Mouse (Mus musculus) limb, embryonic 12.5 days (tissue): ENCODE data around the gene Pip4k2a. TPM values are rescaled to one million over a fixed set of nuclear protein-coding genes. Genes with fewer than 3 reads are reported as not detected.

Source experiments
- ATAC-seq: fragments of 200-750 bp; cut with Nextera tagmentation; 2 replicates; pipeline ENCODE4 v1.8.0; 2017; ENCODE audit warnings: low read depth, moderate TSS enrichment; ENCODE audit not compliant: insufficient number of reproducible peaks, insufficient read depth, low FRiP score, low TSS enrichment
- H3K27ac ChIP-seq: fragments of 300-500 bp; sonication (generic); 2 replicates; pipeline ENCODE4 v1.5.1; 2016; ENCODE audit warnings: mild to moderate bottlenecking, moderate library complexity
- H3K27me3 ChIP-seq: fragments of 300-500 bp; sonication (generic); 2 replicates; pipeline ENCODE4 v1.6.1; 2016; ENCODE audit warnings: mild to moderate bottlenecking, moderate library complexity
- H3K36me3 ChIP-seq: fragments of 300-500 bp; sonication (generic); 2 replicates; pipeline ENCODE4 v1.6.1; 2016; ENCODE audit warnings: mild to moderate bottlenecking, moderate library complexity
- H3K4me1 ChIP-seq: fragments of 300-500 bp; sonication (generic); replicated peaks from 2 replicates; pipeline ENCODE4 v1.6.1; 2016
- H3K4me2 ChIP-seq: fragments of 300-500 bp; sonication (generic); 2 replicates; pipeline ENCODE4 v1.6.1; 2016; ENCODE audit warnings: mild to moderate bottlenecking, moderate library complexity
- H3K4me3 ChIP-seq: fragments of 300-500 bp; sonication (generic); replicated peaks from 2 replicates; pipeline ENCODE4 v1.5.1; 2016; ENCODE audit warnings: mild to moderate bottlenecking
- H3K9ac ChIP-seq: fragments of 300-500 bp; sonication (generic); replicated peaks from 2 replicates; pipeline ENCODE4 v1.6.1; 2016; ENCODE audit warnings: mild to moderate bottlenecking, moderate library complexity
- H3K9me3 ChIP-seq: fragments of 300-500 bp; sonication (generic); 2 replicates; pipeline ENCODE4 v1.6.1; 2016; ENCODE audit warnings: mild to moderate bottlenecking, moderate library complexity
- whole genome bisulfite sequencing: fragments of 180-500 bp; shearing (Covaris S2); methylation state at CpG from one replicate; pipeline ENCODE4 v1.1.7; 2016; 5-methylcytosine and 5-hydroxymethylcytosine counted together
- polyA plus RNA-seq: library from polyadenylated mRNA; unstranded; fragments of >200 nt; fragmentation: Nextera tagmentation; extraction: Ambion mirVana; gene quantifications from 2 replicates; pipeline ENCODE4 v1.2.1, GENCODE M21; 2016

Gene Pip4k2a
- polyA plus RNA-seq, 1 experiment from 2014 or later = 9.9 TPM

- Histone ChIP-seq H3K4me3 (no peak overlapping the region), H3K27me3 (no peaks in the 10 kb centered on the region; the same call in 1 of the 2 replicates), H3K9me3 (no peaks in the 10 kb centered on the region), H3K4me1 (peaks cover 15% of the 10 kb centered on the region), H3K27ac (no peak overlapping the region), H3K9ac (no peak overlapping the region), H3K36me3 (no peaks in the 10 kb centered on the region), H3K4me2 (no peak overlapping the region)
- WGBS = 89% methylated on average over 2 of the region's 2 CpGs
- no peak for ATAC-seq
These were observed 1.5 kb upstream of the Pip4k2a start for GRCm38 (mm10) chr2:18999395-18999794.

GRCm38 (mm10) chr2:18997387-18997971 lies 447 bp downstream of the Pip4k2a start:
- Histone ChIP-seq H3K4me1 (peaks cover 21% of the 10 kb centered on the region), H3K4me2 (peak overlapping the region; percentile 96), H3K27me3 (no peaks in the 10 kb centered on the region; the same call in 1 of the 2 replicates), H3K9me3 (no peaks in the 10 kb centered on the region), H3K9ac (peak overlapping the region; percentile 76), H3K4me3 (peak overlapping the region; percentile 71), H3K27ac (peak overlapping the region; percentile 87), H3K36me3 (no peaks in the 10 kb centered on the region)
- under 1% methylated on average over 46 of the region's 46 CpGs for WGBS
- peak; percentile 70; the same call in 1 of the 2 replicates for ATAC-seq

GRCm38 (mm10) chr2:18996451-18997211 lies 1.3 kb downstream of the Pip4k2a start:
- Histone ChIP-seq H3K9me3 (no peaks in the 10 kb centered on the region), H3K36me3 (no peaks in the 10 kb centered on the region), H3K4me2 (peak overlapping the region; percentile 96), H3K27ac (no peak overlapping the region), H3K27me3 (no peaks in the 10 kb centered on the region; the same call in 1 of the 2 replicates), H3K4me1 (peaks cover 21% of the 10 kb centered on the region), H3K9ac (peak overlapping the region; percentile 76), H3K4me3 (peak overlapping the region; percentile 71)
- under 1% methylated on average over 25 of the region's 25 CpGs for WGBS
- ATAC-seq = no peak

DNA sequence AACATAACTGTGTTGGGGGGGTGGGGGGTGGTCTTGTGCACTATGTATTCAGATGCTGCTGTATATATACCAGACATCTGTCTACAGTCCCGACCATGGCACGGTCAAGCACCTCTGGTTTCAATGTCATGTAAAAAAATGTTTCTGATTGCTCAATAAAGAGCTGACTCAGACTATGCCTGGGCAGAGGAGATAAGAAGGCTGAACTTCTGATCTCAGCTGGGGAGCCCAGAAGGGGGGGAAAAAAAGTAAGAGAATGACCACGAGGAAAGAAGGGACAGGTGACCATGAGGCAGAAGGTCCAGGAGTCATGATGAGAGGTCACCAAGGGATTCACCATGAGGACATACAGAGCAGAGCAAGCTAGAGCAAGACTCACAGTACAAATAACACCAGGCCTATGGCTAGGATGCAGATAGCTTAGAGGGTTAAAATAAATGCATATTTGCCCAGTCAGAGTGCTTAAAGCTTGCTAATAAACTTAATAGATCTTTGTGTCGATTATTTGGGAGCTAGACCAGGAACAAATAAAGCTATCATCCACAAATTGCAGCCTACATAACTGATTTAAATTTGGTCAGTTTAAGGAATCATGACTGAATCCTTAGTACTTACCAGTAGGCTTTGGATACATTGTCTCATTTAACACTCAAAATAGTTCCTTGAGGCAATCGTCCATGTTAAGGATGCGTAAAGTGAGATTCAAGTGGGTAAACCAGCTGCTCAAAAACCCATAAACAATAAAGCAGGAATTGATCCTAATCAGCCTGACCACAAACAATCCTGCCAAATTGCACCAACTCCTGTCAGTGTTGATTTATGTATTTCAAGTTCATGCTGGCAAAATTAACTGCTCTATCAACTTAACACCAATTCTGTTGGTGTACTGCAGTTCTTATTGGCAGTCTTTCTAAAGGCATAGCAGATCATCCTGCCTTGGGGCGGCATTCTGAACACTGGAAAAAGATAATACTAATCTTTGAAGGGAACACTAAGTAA lies 5.1 kb downstream of the Pip4k2a start:
- 62% methylated on average over 7 of the region's 7 CpGs for WGBS
- ATAC-seq = no peak

GRCm38 (mm10) chr2:18988885-18989284 lies 9.0 kb downstream of the Pip4k2a start:
- Histone ChIP-seq H3K27me3 (no peaks in the 10 kb centered on the region), H3K4me2 (no peak overlapping the region), H3K9ac (no peak overlapping the region), H3K9me3 (no peaks in the 10 kb centered on the region), H3K27ac (no peak overlapping the region), H3K4me1 (peaks cover 3% of the 10 kb centered on the region), H3K4me3 (no peak overlapping the region), H3K36me3 (no peaks in the 10 kb centered on the region)
- no peak for ATAC-seq
- WGBS = 91% methylated on average over 3 of the region's 3 CpGs

More for the DNA sequence above, 5.1 kb downstream of the Pip4k2a start:
- H3K36me3 ChIP-seq = no peaks in the 10 kb centered on the region
- H3K9ac ChIP-seq = no peak overlapping the region
- H3K9me3 ChIP-seq = no peaks in the 10 kb centered on the region
- no peak overlapping the region for H3K27ac ChIP-seq
- H3K27me3 ChIP-seq = no peaks in the 10 kb centered on the region; the same call in 1 of the 2 replicates
- H3K4me2 ChIP-seq = no peak overlapping the region
- H3K4me1 ChIP-seq = peaks cover 21% of the 10 kb centered on the region
- H3K4me3 ChIP-seq = no peak overlapping the region

DNA sequence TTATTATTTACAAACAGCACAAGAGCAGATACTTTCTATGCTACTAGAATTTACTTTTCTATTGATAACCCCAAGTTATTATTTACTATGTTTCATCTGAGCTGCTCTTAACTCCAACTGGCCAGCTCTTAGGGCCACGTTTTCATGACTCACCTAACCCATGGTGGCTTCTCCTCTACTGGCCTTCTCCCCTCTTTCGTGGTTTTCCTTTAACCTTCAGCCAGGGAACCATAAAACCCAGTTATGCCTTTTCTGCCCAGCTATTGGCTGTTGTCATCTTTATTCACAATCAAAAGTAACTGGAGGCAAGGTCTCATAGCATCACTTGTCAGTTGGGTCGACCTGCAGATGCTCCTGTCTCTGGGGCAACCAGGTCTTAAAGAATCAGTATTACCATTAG lies 12.4 kb downstream of the Pip4k2a start:
- no peaks in the 10 kb centered on the region for H3K27me3 ChIP-seq
- no peaks in the 10 kb centered on the region for H3K36me3 ChIP-seq
- H3K4me1 ChIP-seq = peaks cover 4% of the 10 kb centered on the region
- no peak overlapping the region for H3K4me2 ChIP-seq
- H3K9me3 ChIP-seq = no peaks in the 10 kb centered on the region
- no peak for ATAC-seq
- H3K27ac ChIP-seq = no peak overlapping the region
- no peak overlapping the region for H3K4me3 ChIP-seq
- 79% methylated on average over 3 of the region's 3 CpGs for WGBS
- H3K9ac ChIP-seq = no peak overlapping the region

GRCm38 (mm10) chr2:18984095-18984847 lies 13.7 kb downstream of the Pip4k2a start:
- H3K4me1 ChIP-seq = peaks cover 4% of the 10 kb centered on the region
- H3K27ac ChIP-seq = no peak overlapping the region
- no peak overlapping the region for H3K9ac ChIP-seq
- H3K36me3 ChIP-seq = no peaks in the 10 kb centered on the region
- H3K9me3 ChIP-seq = no peaks in the 10 kb centered on the region
- H3K4me2 ChIP-seq = no peak overlapping the region
- H3K27me3 ChIP-seq = no peaks in the 10 kb centered on the region
- WGBS = 91% methylated on average over 15 of the region's 15 CpGs
- H3K4me3 ChIP-seq = no peak overlapping the region
- ATAC-seq = no peak

GRCm38 (mm10) chr2:18983546-18983945 lies 14.4 kb downstream of the Pip4k2a start:
- Histone ChIP-seq H3K27ac (no peak overlapping the region), H3K9me3 (no peaks in the 10 kb centered on the region), H3K4me3 (no peak overlapping the region), H3K27me3 (no peaks in the 10 kb centered on the region), H3K4me1 (peaks cover 4% of the 10 kb centered on the region), H3K36me3 (no peaks in the 10 kb centered on the region), H3K9ac (no peak overlapping the region), H3K4me2 (no peak overlapping the region)
- no peak for ATAC-seq

GRCm38 (mm10) chr2:18982581-18982980 lies 15.3 kb downstream of the Pip4k2a start:
- Histone ChIP-seq H3K4me2 (no peak overlapping the region), H3K9me3 (no peaks in the 10 kb centered on the region)
- WGBS = 67% methylated on average over 6 of the region's 6 CpGs

GRCm38 (mm10) chr2:18979675-18980074 lies 18.3 kb downstream of the Pip4k2a start:
- no peak for ATAC-seq
- 72% methylated on average over 7 of the region's 7 CpGs for WGBS
- H3K27ac ChIP-seq = no peak overlapping the region

More at GRCm38 (mm10) chr2:18982581-18982980, 15.3 kb downstream of the Pip4k2a start:
- H3K4me1 ChIP-seq = peaks cover 4% of the 10 kb centered on the region
- ATAC-seq = no peak
- H3K27ac ChIP-seq = no peak overlapping the region
- H3K36me3 ChIP-seq = no peaks in the 10 kb centered on the region
- H3K27me3 ChIP-seq = no peaks in the 10 kb centered on the region
- no peak overlapping the region for H3K4me3 ChIP-seq
- H3K9ac ChIP-seq = no peak overlapping the region

More at GRCm38 (mm10) chr2:18979675-18980074, 18.3 kb downstream of the Pip4k2a start:
- no peak overlapping the region for H3K4me2 ChIP-seq
- no peaks in the 10 kb centered on the region for H3K27me3 ChIP-seq
- H3K9ac ChIP-seq = no peak overlapping the region
- H3K4me1 ChIP-seq = peaks cover 10% of the 10 kb centered on the region
- no peaks in the 10 kb centered on the region for H3K9me3 ChIP-seq
- no peaks in the 10 kb centered on the region for H3K36me3 ChIP-seq
- no peak overlapping the region for H3K4me3 ChIP-seq
